Mouse (Mus musculus) layer of hippocampus, adult 8-10 months (tissue): ENCODE measurements at regions not wholly inside any gene's neighbourhood (a gene's known extent, or its start where the extent isn't known, plus 50 kb on each side); places are given as distances from the start of the nearest gene placed in this dataset.

Experiments
- microRNA-seq, 2 experiments: library from miRNA; unstranded; fragments of <30 nt; microRNA quantifications; one replicate each; pipeline ENCODE4 v1.2.0; 2022

Small RNAs in the stretch of these regions (microRNA-seq; reads per million reads assigned to microRNA genes)
- gene Gm23292, result 0 reads per million in 2 experiments
